Mouse (Mus musculus): ENCODE results near the gene Gm266.

Gm266 gene

DNA sequence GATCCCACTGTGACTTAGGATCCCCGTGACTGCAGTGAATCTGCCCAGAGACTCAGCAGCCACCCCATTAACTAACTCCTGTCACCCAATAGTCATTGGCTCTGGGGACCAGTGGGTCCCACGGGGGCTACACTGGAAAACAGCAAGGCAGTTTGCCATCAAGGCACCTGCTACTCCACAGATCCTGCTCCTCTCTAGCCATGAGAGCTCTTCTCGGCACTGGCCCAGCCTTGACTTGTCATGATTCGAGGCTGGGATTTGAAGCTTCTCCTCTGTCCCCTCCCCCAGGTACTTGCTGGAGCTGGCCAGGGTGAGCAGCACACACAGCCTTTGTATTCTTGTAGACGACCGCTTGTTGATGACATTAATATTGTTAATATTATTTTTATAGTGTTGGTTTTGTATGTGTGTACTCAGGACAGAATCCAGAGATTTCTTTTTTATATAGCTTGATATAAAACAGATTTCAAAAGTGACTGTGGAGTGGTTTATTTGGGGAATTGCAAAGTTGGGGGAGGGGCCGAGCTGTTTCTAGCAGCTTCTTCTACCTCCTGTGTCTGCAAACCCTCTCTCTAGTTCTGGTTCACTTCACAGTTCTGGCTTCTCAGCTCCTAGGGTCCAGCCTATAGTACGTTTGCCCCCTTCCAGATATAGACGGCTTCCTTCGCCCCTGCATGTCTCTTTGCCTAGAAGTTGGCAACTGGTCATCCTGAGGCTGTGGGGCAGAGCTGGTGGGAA, 30.9 kb downstream of the Gm266 start:
- no peak for DNase-seq (ENCODE audit: extremely low read depth, low read depth)

DNA sequence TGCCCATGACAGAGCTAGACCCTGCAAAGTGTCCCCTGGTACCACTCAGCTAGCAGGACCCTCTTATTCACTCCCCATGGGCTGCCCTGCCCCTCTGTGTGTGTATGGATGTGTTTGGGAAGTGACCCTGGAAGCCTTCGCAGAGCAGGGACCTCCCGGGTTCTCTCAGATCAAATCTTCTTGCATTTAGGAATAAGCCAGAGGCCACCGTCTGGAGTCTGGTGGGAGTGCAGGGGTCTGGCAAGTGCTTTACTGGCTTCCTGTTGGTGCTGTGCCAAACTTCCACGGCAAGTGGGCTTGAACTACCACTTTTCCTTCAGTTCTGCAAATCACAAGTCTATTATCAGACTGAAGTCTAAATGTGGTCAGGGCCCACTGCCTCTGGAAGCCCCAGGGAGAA, 31.6 kb downstream of the Gm266 start:
- no peak for DNase-seq (ENCODE audit: extremely low read depth, low read depth)

DNA sequence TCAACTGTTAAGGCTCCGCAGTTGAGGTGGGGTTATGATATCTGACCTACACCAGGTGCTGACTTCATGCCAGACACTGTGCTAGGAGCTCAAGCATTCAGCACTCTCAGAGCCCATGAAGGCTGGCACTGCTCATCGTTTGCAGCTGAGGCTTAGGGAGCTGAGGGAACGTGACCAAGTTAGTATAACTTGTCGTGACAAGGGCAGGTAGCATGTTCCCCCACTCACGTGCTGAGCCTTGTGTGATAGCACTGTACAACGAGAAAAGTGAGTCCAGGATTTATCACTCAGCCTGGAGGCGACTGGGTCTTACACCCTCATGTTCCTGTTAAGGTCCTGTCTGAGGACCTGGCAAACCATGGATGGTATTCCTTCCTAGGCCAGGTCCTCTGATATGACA, 34.1 kb downstream of the Gm266 start:
- no peak for DNase-seq (ENCODE audit: extremely low read depth, low read depth)

DNA sequence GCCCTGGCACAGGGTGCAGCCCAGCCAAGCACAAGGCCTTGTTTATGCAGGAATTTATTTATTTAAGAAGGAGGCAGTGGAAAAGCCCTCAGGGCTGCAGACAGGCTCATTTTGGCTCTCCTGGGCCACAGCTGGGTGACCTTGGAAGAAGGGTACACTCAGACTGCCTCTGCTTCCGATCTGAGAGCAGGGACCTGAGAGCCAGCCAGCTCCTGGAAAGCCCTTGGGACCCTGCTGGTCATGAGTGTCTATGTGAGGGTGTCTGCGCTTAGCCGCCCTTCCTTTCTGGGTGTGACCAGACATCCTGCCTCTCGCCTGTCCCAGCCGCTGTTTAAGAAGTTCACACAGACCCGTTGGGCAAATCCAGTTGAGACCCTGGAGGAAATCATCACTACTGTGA, 35.3 kb downstream of the Gm266 start:
- DNase-seq (ENCODE audit: extremely low read depth, low read depth), result no peak

GRCm38 (mm10) chr12:111448931-111449705, 36.5 kb downstream of the Gm266 start:
- DNase-seq (ENCODE audit: extremely low read depth, low read depth), result no peak

DNA sequence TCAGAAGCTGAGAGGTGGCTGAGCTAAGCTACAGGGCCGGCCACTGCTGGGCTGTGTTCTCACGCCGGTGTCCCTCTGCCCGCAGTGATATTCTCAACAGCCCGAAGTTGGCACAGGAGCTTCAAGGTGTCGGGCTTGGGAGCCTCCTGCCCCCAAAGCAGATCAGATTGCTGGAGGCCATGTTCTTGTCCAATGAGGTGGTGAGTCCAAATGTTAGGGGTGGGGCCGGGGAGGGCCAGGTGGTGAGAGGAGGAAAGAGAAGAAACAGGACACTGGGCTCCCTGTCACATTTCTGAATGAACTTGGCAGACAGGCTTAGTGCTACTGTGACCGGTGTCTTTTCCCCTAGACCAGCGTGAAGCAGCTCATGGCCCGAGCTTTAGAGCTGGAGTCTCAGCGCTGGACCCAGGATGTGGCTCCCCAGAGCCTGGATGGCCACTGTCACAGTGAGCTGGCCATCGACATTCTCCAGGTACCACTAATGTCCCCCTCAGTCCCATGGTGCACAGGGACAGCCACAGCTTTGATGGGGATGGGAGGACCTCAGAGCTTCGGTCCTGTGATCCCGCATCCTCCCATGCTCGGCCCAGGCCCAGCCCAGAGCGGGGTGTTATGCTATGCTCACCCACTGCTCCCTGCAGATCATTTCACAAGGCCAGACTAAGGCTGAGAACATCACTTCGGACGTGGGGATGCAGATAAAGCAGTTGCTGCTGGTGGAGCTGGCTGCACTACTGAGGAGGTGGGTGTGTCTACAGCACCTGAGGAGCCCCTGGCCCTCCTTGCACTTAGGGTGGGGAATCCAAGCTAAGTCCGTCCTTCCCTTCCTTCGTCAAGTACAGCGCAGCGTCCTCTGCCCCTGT, 37.5 kb downstream of the Gm266 start:
- DNase-seq (ENCODE audit: extremely low read depth, low read depth), result no peak

DNA sequence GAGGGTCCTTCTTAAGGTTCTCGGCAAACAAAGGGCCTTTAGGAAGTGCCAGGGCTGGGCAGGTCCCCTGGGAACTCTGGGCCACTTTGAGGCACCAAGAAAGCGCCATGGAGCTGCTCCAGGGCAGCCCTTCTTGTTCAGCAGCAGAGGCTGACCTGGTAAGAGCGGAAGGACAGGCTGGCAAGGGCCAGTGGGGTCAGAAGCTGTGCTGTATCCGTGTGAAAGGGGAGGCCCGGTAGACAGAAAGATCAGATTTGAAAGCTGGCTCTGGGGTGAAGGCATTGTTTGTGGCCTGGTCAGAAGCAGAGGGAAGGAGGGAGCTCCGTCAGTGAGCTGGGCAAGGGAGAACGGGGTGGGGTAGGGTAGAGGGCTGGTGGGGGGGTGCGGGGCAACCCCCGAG, 38.3 kb downstream of the Gm266 start:
- no peak for DNase-seq (ENCODE audit: extremely low read depth, low read depth)

GRCm38 (mm10) chr12:111446745-111447144, 38.9 kb downstream of the Gm266 start:
- no peak for DNase-seq (ENCODE audit: extremely low read depth, low read depth)

GRCm38 (mm10) chr12:111445890-111446613, 39.6 kb downstream of the Gm266 start:
- no peak for DNase-seq (ENCODE audit: extremely low read depth, low read depth)

GRCm38 (mm10) chr12:111445161-111445889, 40.3 kb downstream of the Gm266 start:
- DNase-seq (ENCODE audit: extremely low read depth, low read depth), result no peak

DNA sequence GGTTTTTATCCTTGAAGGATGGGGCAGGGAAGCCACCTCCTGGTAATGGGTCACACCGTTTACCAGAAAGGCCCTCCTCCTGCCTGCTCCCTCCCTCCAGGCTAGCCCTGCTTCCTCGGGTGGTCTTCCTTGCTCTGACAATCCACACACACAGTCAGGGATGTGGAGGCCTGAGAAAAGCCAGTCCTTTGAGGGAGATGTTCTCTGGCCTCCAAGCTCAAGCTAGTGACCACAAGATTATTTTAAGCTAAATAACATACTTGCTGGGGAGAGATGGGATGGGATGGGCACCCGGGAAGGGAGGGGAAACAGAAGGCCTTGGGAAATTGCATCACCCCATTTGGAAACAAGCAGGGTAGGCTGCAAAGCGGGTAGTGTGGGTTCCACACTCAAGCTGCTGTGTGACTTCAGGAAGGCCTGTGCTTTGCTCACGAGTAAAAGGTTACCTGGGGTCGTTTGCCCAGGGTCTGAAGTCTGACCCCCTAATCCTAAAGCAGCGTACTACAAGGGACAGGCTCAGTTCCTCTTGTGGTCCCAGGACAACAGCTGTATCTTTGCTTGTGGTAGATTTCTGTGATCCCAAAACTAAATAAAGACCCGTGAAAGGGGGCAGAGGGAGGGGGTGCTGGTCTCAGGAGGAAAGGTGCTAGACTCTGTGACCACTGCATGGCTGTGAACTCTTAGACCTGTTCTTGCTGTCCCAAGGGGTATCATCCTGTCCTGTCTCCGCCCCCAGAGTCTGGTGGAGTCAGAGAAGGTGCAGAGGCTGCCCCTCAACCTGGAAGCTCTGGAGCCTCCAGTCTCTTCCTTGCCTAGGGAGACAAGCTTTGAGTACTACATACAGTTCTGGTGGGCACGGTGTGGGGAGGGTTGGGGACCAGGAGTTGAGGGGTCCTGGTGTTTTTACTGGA, 41.4 kb downstream of the Gm266 start:
- no peak for DNase-seq (ENCODE audit: extremely low read depth, low read depth)

DNA sequence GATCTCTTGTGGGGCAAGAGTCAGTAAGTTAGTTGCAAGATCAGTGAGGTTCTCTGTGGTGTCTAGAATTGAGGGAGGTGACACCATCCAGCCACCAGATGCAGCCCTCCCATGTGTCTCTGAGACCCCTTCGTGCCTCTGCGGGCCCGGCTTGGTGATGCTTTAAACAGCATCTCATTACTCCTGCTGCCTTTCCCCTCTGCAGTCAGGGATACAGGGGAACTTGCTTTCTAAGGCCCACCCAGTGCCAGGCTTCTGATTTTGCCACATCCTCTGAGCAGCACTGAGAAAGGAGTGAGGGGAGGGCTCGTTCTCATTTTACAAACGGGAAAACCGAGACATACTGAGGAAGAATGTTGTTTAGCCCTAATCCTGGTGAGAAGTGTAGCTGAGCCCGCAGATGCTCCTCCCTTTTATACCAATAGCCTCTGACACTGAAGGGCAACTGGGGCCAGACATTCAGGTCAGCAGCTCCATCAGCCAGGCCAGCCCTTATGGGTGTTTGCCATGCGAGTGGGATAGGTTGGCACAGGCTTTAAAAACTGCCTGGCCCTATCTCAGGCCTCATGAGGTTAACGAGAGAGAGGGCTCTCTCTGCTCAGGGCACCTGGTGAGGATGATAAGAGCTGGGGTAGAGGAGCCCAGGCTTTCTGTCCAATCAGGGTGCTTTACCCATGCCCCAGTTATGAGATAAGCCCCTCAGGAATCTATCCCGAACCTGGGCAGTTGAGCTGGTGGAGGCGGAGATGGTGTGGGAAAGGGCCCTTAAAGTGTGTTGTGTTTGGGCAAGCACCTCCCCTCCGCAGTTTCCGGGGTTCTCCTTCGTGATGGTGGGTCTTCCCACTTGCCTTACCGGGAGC, 42.4 kb downstream of the Gm266 start:
- peak; percentile 92 for DNase-seq (ENCODE audit: extremely low read depth, low read depth)

GRCm38 (mm10) chr12:111442309-111443010, 43.2 kb downstream of the Gm266 start, which contains the start of gene Tnfaip2:
Gene Tnfaip2 (plus strand): TSS chr12:111442469.
- peak; percentile 90 for DNase-seq (ENCODE audit: extremely low read depth, low read depth)

DNA sequence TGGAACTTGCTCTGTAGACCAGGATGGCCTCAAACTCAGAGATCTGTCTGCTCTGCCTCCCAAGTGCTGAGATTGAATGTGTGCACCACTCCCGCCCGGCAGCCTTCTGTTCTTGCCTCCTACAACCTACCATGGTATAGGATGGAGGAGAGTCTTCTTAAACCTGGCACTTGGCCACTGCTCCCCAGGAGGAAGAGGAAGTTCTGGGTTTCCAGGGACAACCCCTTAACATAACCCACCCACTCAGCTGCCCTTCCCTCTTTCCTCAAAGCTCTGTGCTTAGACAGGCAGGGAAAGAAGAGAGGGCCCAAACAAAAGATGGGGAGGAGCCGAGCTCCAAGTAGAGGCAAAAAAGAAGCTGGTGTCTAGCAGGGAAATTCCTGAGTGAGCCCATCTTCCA, 44.1 kb downstream of the Gm266 start:
- peak; percentile 61 for DNase-seq (ENCODE audit: extremely low read depth, low read depth)

GRCm38 (mm10) chr12:111440701-111441373, 44.8 kb downstream of the Gm266 start:
- no peak for DNase-seq (ENCODE audit: extremely low read depth, low read depth)

GRCm38 (mm10) chr12:111438850-111439249, 46.8 kb downstream of the Gm266 start:
- no peak for DNase-seq (ENCODE audit: extremely low read depth, low read depth)

DNA sequence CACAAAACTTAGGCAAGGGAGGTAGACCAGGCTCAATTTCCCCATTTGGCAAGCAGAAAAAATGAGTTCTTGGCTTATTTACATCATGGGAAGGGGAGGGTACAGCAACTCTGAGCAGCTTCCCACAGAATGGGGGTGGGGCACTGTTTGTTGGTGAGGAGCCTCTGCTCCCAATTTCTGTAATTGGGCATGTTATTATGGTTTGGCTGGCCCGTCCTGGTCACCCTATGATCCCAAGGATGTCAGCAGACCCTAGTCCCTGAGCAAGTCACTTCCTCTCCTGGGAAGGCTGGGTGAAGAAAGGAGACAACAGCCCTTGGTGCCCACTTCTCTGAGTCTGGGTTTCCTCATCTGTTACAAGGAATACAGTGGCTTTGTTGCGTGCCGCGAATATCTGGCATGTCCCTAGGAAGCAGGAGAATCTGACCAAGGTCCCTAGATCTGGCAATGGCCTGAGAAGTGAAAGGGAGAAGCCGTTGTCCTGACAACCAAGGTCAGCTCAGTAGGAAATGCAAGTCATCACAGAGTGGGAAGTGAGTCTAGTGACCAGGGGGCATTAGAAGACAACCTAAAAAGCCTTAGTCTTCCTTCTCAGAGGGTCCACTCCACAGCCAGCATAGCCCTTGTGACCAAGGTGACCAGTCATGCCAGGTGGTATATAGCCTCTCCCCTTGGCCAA, 48.3 kb downstream of the Gm266 start:
- DNase-seq (ENCODE audit: extremely low read depth, low read depth), result no peak
